Mouse (Mus musculus): ENCODE data around the gene Sdk2. TPM values are rescaled to one million over a fixed set of nuclear protein-coding genes. Genes with fewer than 3 reads are reported as not detected.
A peak's percentile ranks its signal among the peaks of the same experiment; 100 is the strongest.

The Sdk2 gene
- total RNA-seq (2021), result 10 to 100 TPM; 26.2 to 33.6 TPM
- long read RNA-seq, experiment 1, partial matches to known transcripts, result 0 of 4 reads
- long read RNA-seq, experiment 1, other reads (novel, unspliced or antisense), result 4 of 4 reads
- long read RNA-seq, experiment 2, partial matches to known transcripts, result 0 of 6 reads
- long read RNA-seq, experiment 2, other reads (novel, unspliced or antisense), result 6 of 6 reads

- peak; percentile 67 to 74 for DNase-seq (ENCODE audit: low spot score in 2 of 2)
These were observed at the start of gene Sdk2 for GRCm38 (mm10) chr11:114066951-114067762. Gene Sdk2 (minus strand): TSS chr11:114067046.

- DNase-seq (ENCODE audit: low spot score in 2 of 2), result no peak
These were observed 48.2 kb upstream of the Sdk2 start for GRCm38 (mm10) chr11:114115077-114115476.

- no peak for DNase-seq (ENCODE audit: low spot score in 2 of 2)
These were observed 47.8 kb upstream of the Sdk2 start for GRCm38 (mm10) chr11:114114674-114115073.

GRCm38 (mm10) chr11:114110851-114111250 lies 44.0 kb upstream of the Sdk2 start:
- DNase-seq (ENCODE audit: low spot score in 2 of 2), result no peak

- DNase-seq (ENCODE audit: low spot score in 2 of 2), result no peak
These were observed 26.8 kb upstream of the Sdk2 start for GRCm38 (mm10) chr11:114093636-114094035.

- no peak for DNase-seq (ENCODE audit: low spot score in 2 of 2)
These were observed 26.3 kb upstream of the Sdk2 start for GRCm38 (mm10) chr11:114093175-114093574.

GRCm38 (mm10) chr11:114080606-114081005 lies 13.8 kb upstream of the Sdk2 start:
- DNase-seq (ENCODE audit: low spot score in 2 of 2), result no peak

- DNase-seq (ENCODE audit: low spot score in 2 of 2), result no peak
These were observed 5.8 kb upstream of the Sdk2 start for GRCm38 (mm10) chr11:114072644-114073043.

GRCm38 (mm10) chr11:114071998-114072397 lies 5.2 kb upstream of the Sdk2 start:
- no peak for DNase-seq (ENCODE audit: low spot score in 2 of 2)

- no peak for DNase-seq (ENCODE audit: low spot score in 2 of 2)
These were observed 4.0 kb upstream of the Sdk2 start for GRCm38 (mm10) chr11:114070881-114071280.

- peak in 1 of 2 experiments; percentile 16 for DNase-seq (ENCODE audit: low spot score in 2 of 2)
These were observed 3.3 kb upstream of the Sdk2 start for GRCm38 (mm10) chr11:114070131-114070530.

- DNase-seq (ENCODE audit: low spot score in 2 of 2), result peak; percentile 53 to 57
These were observed 1.5 kb upstream of the Sdk2 start for GRCm38 (mm10) chr11:114068390-114068789.

- no peak for DNase-seq (ENCODE audit: low spot score in 2 of 2)
These were observed 522 bp downstream of the Sdk2 start for GRCm38 (mm10) chr11:114066098-114066950.

GRCm38 (mm10) chr11:114065596-114065995 lies 1.2 kb downstream of the Sdk2 start:
- DNase-seq (ENCODE audit: low spot score in 2 of 2), result no peak

- no peak for DNase-seq (ENCODE audit: low spot score in 2 of 2)
These were observed 1.9 kb downstream of the Sdk2 start for GRCm38 (mm10) chr11:114064871-114065388.

GRCm38 (mm10) chr11:114061946-114062345 lies 4.9 kb downstream of the Sdk2 start:
- DNase-seq (ENCODE audit: low spot score in 2 of 2), result no peak

- no peak for DNase-seq (ENCODE audit: low spot score in 2 of 2)
These were observed 5.6 kb downstream of the Sdk2 start for GRCm38 (mm10) chr11:114061265-114061664.

GRCm38 (mm10) chr11:114056351-114056750 lies 10.5 kb downstream of the Sdk2 start:
- DNase-seq (ENCODE audit: low spot score in 2 of 2), result no peak

GRCm38 (mm10) chr11:114054581-114055315 lies 12.1 kb downstream of the Sdk2 start:
- DNase-seq (ENCODE audit: low spot score in 2 of 2), result no peak

- peak in 1 of 2 experiments; percentile 22 for DNase-seq (ENCODE audit: low spot score in 2 of 2)
These were observed 15.5 kb downstream of the Sdk2 start for GRCm38 (mm10) chr11:114051361-114051760.

GRCm38 (mm10) chr11:114050511-114050910 lies 16.3 kb downstream of the Sdk2 start:
- DNase-seq (ENCODE audit: low spot score in 2 of 2), result no peak
